ENCODE assay signal across 8 mouse cellular contexts in genomic region chr12:102757689-102758402, GRCm38 (mm10). TPM values are rescaled to one million over a fixed set of nuclear protein-coding genes. Genes with fewer than 3 reads are reported as not detected.
A peak's percentile ranks its signal among the peaks of the same experiment; 100 is the strongest.
DNase-seq lines count a peak whose midpoint lies in the region; ATAC-seq and TF ChIP-seq lines count a peak whose summit lies in the region.

Gene Gm28051 (minus strand): TSS chr12:102757765.
Gene Gon7 (minus strand): TSS chr12:102757803.
Gene Ubr7 (plus strand): TSS chr12:102757967.

- H3K4me1 ChIP-seq in embryonic facial prominence, embryonic 13.5 days = peaks cover 23% of the 10 kb centered on the region
- H3K4me1 ChIP-seq in kidney, adult 2 months (ENCODE audit: control insufficient read depth, insufficient read depth, low read length) = peaks cover 5% of the 10 kb centered on the region
- H3K4me1 ChIP-seq in limb, embryonic 12.5 days (replicated peaks) = peaks cover 20% of the 10 kb centered on the region
- peaks cover 33% of the 10 kb centered on the region for H3K4me1 ChIP-seq in midbrain, embryonic 15.5 days
- peaks cover 2% of the 10 kb centered on the region; the same call in 1 of the 2 replicates for H3K4me1 ChIP-seq in spleen, adult 2 months (ENCODE audit: control insufficient read depth, insufficient read depth, insufficient read length)

- peak; percentile 93 for ATAC-seq in embryonic facial prominence, embryonic 13.5 days (ENCODE audit: insufficient number of reproducible peaks, insufficient read depth, low FRiP score, low TSS enrichment, low read depth)
- ATAC-seq in limb, embryonic 12.5 days (ENCODE audit: insufficient number of reproducible peaks, insufficient read depth, low FRiP score, low TSS enrichment, low read depth) = peak; percentile 93
- ATAC-seq in midbrain, embryonic 15.5 days (replicated peaks) = peak; percentile 97

- peak within 1 kb of the TSS; percentile 93 for H3K4me3 ChIP-seq in embryonic facial prominence, embryonic 13.5 days
- peak within 1 kb of the TSS; percentile 96 for H3K4me3 ChIP-seq in kidney, adult 2 months (ENCODE audit: insufficient read depth, low read depth, low read length)
- H3K4me3 ChIP-seq in limb, embryonic 12.5 days (replicated peaks) = peak within 1 kb of the TSS; percentile 79
- peak within 1 kb of the TSS; percentile 85 for H3K4me3 ChIP-seq in midbrain, embryonic 15.5 days
- peak within 1 kb of the TSS; percentile 98 for H3K4me3 ChIP-seq in spleen, adult 2 months (ENCODE audit: extremely low read depth, insufficient read depth, insufficient read length)

- peaks cover 3% of the 10 kb centered on the region; the same call in 1 of the 2 replicates for H3K36me3 ChIP-seq in embryonic facial prominence, embryonic 13.5 days
- no peaks in the 10 kb centered on the region; the same call in 1 of the 2 replicates for H3K36me3 ChIP-seq in kidney, adult 2 months (ENCODE audit: control insufficient read depth, insufficient read depth, low read length)
- peaks cover 22% of the 10 kb centered on the region for H3K36me3 ChIP-seq in limb, embryonic 12.5 days
- H3K36me3 ChIP-seq in midbrain, embryonic 15.5 days (replicated peaks) = no peaks in the 10 kb centered on the region; the same call in 1 of the 2 replicates
- H3K36me3 ChIP-seq in spleen, adult 2 months (ENCODE audit: control insufficient read depth, insufficient read depth, low read length) = peaks cover 3% of the 10 kb centered on the region

- DNase-seq in 3134 (ENCODE audit: extremely low read depth, insufficient read length, low spot score) = peak; percentile 96
- peak; percentile 97 for DNase-seq in adrenal gland, postnatal 36 days
- DNase-seq in heart, adult 18-20 months = peak; percentile 97 to 98
- peak; percentile 98 for DNase-seq in kidney, adult 2 months
- peak; percentile 90 to 93 for DNase-seq in spleen, adult 2 months (ENCODE audit: low read depth in 1 of 2, low spot score in 2 of 2)

- H3K9me3 ChIP-seq in embryonic facial prominence, embryonic 13.5 days = no peaks in the 10 kb centered on the region
- no peaks in the 10 kb centered on the region for H3K9me3 ChIP-seq in limb, embryonic 12.5 days
- H3K9me3 ChIP-seq in midbrain, embryonic 15.5 days = no peaks in the 10 kb centered on the region

- peak within 1 kb of the TSS; percentile 86 for H3K4me2 ChIP-seq in embryonic facial prominence, embryonic 13.5 days
- H3K4me2 ChIP-seq in limb, embryonic 12.5 days = peak within 1 kb of the TSS; percentile 86
- H3K4me2 ChIP-seq in midbrain, embryonic 15.5 days = peak within 1 kb of the TSS; percentile 81

- H3K27ac ChIP-seq in embryonic facial prominence, embryonic 13.5 days = peak within 1 kb of the TSS; percentile 87
- peak within 1 kb of the TSS; percentile 64 for H3K27ac ChIP-seq in kidney, adult 2 months (ENCODE audit: insufficient read depth, low read depth, low read length)
- peak within 1 kb of the TSS; percentile 91 for H3K27ac ChIP-seq in limb, embryonic 12.5 days
- peak within 1 kb of the TSS; percentile 89 for H3K27ac ChIP-seq in midbrain, embryonic 15.5 days
- H3K27ac ChIP-seq in spleen, adult 2 months (ENCODE audit: insufficient read depth, low read length) = peak within 1 kb of the TSS; percentile 81

- H3K27me3 ChIP-seq in embryonic facial prominence, embryonic 13.5 days = no peaks in the 10 kb centered on the region
- no peaks in the 10 kb centered on the region for H3K27me3 ChIP-seq in kidney, adult 2 months (replicated peaks; ENCODE audit: control insufficient read depth, insufficient read depth, low read length)
- H3K27me3 ChIP-seq in limb, embryonic 12.5 days = no peaks in the 10 kb centered on the region
- H3K27me3 ChIP-seq in midbrain, embryonic 15.5 days (replicated peaks) = no peaks in the 10 kb centered on the region
- no peaks in the 10 kb centered on the region for H3K27me3 ChIP-seq in spleen, adult 2 months (ENCODE audit: control insufficient read depth, insufficient read depth, low read length)

- WGBS in embryonic facial prominence, embryonic 13.5 days = under 1% methylated on average over 73 of the region's 73 CpGs
- WGBS in kidney, adult 2 months = under 1% methylated on average over 73 of the region's 73 CpGs
- under 1% methylated on average over 73 of the region's 73 CpGs for WGBS in limb, embryonic 12.5 days
- WGBS in midbrain, embryonic 15.5 days = under 1% methylated on average over 73 of the region's 73 CpGs
- under 1% methylated on average over 71 of the region's 73 CpGs for WGBS in spleen, adult 2 months

- no peak for TF ChIP-seq POLR2A in kidney, adult 2 months (IDR thresholded peaks at IDR 0.05; ENCODE audit: low read depth, low read length)
- TF ChIP-seq POLR2A in spleen, adult 2 months (IDR thresholded peaks at IDR 0.05; ENCODE audit: low read depth, low read length) = peak; percentile 21

- peak within 1 kb of the TSS; percentile 87 for H3K9ac ChIP-seq in embryonic facial prominence, embryonic 13.5 days
- peak within 1 kb of the TSS; percentile 77 for H3K9ac ChIP-seq in limb, embryonic 12.5 days (replicated peaks)
- H3K9ac ChIP-seq in midbrain, embryonic 15.5 days = peak within 1 kb of the TSS; percentile 83

- peak; percentile 34; the same call in 1 of the 2 replicates for TF ChIP-seq CTCF in kidney, adult 2 months (conservative IDR thresholded peaks at IDR 0.05; ENCODE audit: insufficient read depth, insufficient read length, low read depth, low read length)
- peak; percentile 35; the same call in 1 of the 2 replicates for TF ChIP-seq CTCF in spleen, adult 2 months (IDR thresholded peaks at IDR 0.05; ENCODE audit: extremely low read depth, insufficient read depth, insufficient read length, insufficient replicate concordance)

RNA-seq across cellular contexts. Expression of gene Gm28051, which starts in this region (rescaled TPM):
- total RNA-seq in adrenal gland, postnatal 36 days (2021) = not detected
- polyA plus RNA-seq in embryonic facial prominence, embryonic 13.5 days (2015; fragmentation: Nextera tagmentation; extraction: Ambion mirVana) = not detected in 2 replicates
- not detected for total RNA-seq in heart, adult 18-20 months (2021)
- polyA plus RNA-seq in kidney, adult 2 months (2012; rRNA removed) = not detected in 2 replicates
- not detected in 2 replicates for polyA plus RNA-seq in limb, embryonic 12.5 days (2016; fragmentation: Nextera tagmentation; extraction: Ambion mirVana)
- not detected in 2 replicates for polyA plus RNA-seq in midbrain, embryonic 15.5 days (2015; fragmentation: Nextera tagmentation; extraction: Ambion mirVana)
- polyA plus RNA-seq in spleen, adult 2 months (2012; rRNA removed) = not detected in 2 replicates

RNA-seq across cellular contexts. Expression of gene Gon7, which starts in this region (rescaled TPM):
- 10 to 100 TPM; 15.5 to 15.8 TPM for total RNA-seq in adrenal gland, postnatal 36 days (2021)
- polyA plus RNA-seq in embryonic facial prominence, embryonic 13.5 days (2015; fragmentation: Nextera tagmentation; extraction: Ambion mirVana) = 36.0 and 38.9 TPM in 2 replicates
- total RNA-seq in heart, adult 18-20 months (2021) = 10 to 100 TPM; 12.9 to 13.5 TPM
- polyA plus RNA-seq in kidney, adult 2 months (2012; rRNA removed) = 9.3 and 10.4 TPM in 2 replicates
- polyA plus RNA-seq in limb, embryonic 12.5 days (2016; fragmentation: Nextera tagmentation; extraction: Ambion mirVana) = 39.9 and 46.3 TPM in 2 replicates
- 46.7 and 51.0 TPM in 2 replicates for polyA plus RNA-seq in midbrain, embryonic 15.5 days (2015; fragmentation: Nextera tagmentation; extraction: Ambion mirVana)
- 11.3 and 13.7 TPM in 2 replicates for polyA plus RNA-seq in spleen, adult 2 months (2012; rRNA removed)

RNA-seq across cellular contexts. Expression of gene Ubr7, which starts in this region (rescaled TPM):
- total RNA-seq in adrenal gland, postnatal 36 days (2021) = 10 to 100 TPM; 34.7 to 35.7 TPM
- 42.1 and 44.7 TPM in 2 replicates for polyA plus RNA-seq in embryonic facial prominence, embryonic 13.5 days (2015; fragmentation: Nextera tagmentation; extraction: Ambion mirVana)
- 10 to 100 TPM; 26.9 to 27.8 TPM for total RNA-seq in heart, adult 18-20 months (2021)
- polyA plus RNA-seq in kidney, adult 2 months (2012; rRNA removed) = 12.2 and 14.8 TPM in 2 replicates
- polyA plus RNA-seq in limb, embryonic 12.5 days (2016; fragmentation: Nextera tagmentation; extraction: Ambion mirVana) = 46.7 and 47.7 TPM in 2 replicates
- polyA plus RNA-seq in midbrain, embryonic 15.5 days (2015; fragmentation: Nextera tagmentation; extraction: Ambion mirVana) = 35.1 and 35.9 TPM in 2 replicates
- 9.3 and 10.3 TPM in 2 replicates for polyA plus RNA-seq in spleen, adult 2 months (2012; rRNA removed)

Comparison
In these comparisons a context has a peak if more than half of its experiments do, and no peak if none do; other contexts are left out.
1. Peak in every context shown above with its lines: DNase-seq, ATAC-seq, H3K4me3 ChIP-seq and H3K27ac ChIP-seq.